Comparison of ENCODE assay signal across 16 mouse cellular contexts in the genomic region with DNA sequence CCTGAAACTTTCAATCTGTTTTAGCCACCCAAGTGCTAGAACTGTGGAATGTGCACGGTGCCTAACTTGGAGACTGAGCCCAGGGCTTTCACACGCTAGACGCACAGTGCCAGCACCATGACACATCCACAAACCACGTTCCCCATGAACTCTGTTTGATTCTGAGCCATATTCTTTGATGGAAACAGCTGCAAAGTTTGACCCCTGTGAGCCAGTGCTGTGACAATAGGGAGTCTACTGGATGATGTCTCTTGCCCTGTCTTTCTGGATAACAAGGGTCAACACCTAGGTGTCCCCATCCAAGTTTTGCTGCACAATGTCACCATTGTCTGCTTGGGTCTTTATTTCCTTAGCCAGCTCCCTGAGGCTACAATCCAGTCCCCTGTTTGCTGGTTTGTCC.
"Had no signal": no experiment of that assay in that cellular context is flagged by ENCODE, and none has a peak within 500 bp of the region (broad histone marks: within the 10 kb centered on the region; RNA-seq: fewer than 3 reads in every experiment).

No protein-coding gene starts in this region.

- H3K27me3 ChIP-seq: midbrain, embryonic 15.5 days; neural tube, embryonic 13.5 days had no signal

- H3K36me3 ChIP-seq: kidney, embryonic 15.5 days; limb, embryonic 12.5 days; limb, embryonic 15.5 days; midbrain, embryonic 12.5 days; midbrain, embryonic 15.5 days; neural tube, embryonic 13.5 days had no signal

- H3K4me1 ChIP-seq: kidney, embryonic 15.5 days; limb, embryonic 12.5 days; limb, embryonic 15.5 days had no signal

- H3K4me3 ChIP-seq: kidney, embryonic 15.5 days; limb, embryonic 12.5 days; limb, embryonic 15.5 days; midbrain, embryonic 12.5 days; midbrain, embryonic 15.5 days; neural tube, embryonic 13.5 days had no signal

- DNase-seq: kidney, adult 8-10 months; kidney, postnatal 10 days; kidney, postnatal 4 days; left cerebral cortex, postnatal 4 days; liver, postnatal 0 days; lung, embryonic 14.5 days; thymus, adult 18-20 months; thymus, postnatal 14 days had no signal

- H3K27ac ChIP-seq: kidney, embryonic 15.5 days; limb, embryonic 12.5 days; limb, embryonic 15.5 days; liver, embryonic 14.5 days; macrophage; midbrain, embryonic 12.5 days; midbrain, embryonic 15.5 days; neural tube, embryonic 13.5 days had no signal
